Mouse (Mus musculus) kidney, adult 2 months (tissue): Measurements from ENCODE around the gene Ssh1. TPM values are rescaled to one million over a fixed set of nuclear protein-coding genes. Genes with fewer than 3 reads are reported as not detected.

Experiments
- DNase-seq: peaks from one replicate; pipeline ENCODE4 v3.0.0; 2021
- H3K27ac ChIP-seq: fragments of 200-500 bp; 2 replicates; pipeline ENCODE4 v1.5.1; 2012; ENCODE audit warnings: low read depth, low read length, control low read depth, inconsistent platforms; ENCODE audit not compliant: insufficient read depth
- H3K27me3 ChIP-seq: fragments of 200-500 bp; replicated peaks from 2 replicates; pipeline ENCODE4 v1.6.1; 2012; ENCODE audit warnings: mild to moderate bottlenecking, moderate library complexity, low read length, inconsistent platforms; ENCODE audit not compliant: control insufficient read depth, insufficient read depth
- H3K36me3 ChIP-seq: fragments of 200-500 bp; 2 replicates; pipeline ENCODE4 v1.6.1; 2012; ENCODE audit warnings: mild to moderate bottlenecking, moderate library complexity, low read length, inconsistent platforms; ENCODE audit not compliant: control insufficient read depth, insufficient read depth
- H3K4me1 ChIP-seq: fragments of 200-500 bp; 2 replicates; pipeline ENCODE4 v1.6.1; 2011; ENCODE audit warnings: low read length; ENCODE audit not compliant: control insufficient read depth, insufficient read depth
- H3K4me3 ChIP-seq: fragments of 200-500 bp; 2 replicates; pipeline ENCODE4 v1.5.1; 2011; ENCODE audit warnings: mild to moderate bottlenecking, low read depth, low read length, control low read depth; ENCODE audit not compliant: insufficient read depth
- CTCF ChIP-seq: fragments of 200-500 bp; conservative IDR thresholded peaks from 2 replicates; pipeline ENCODE4 v1.5.1; 2011; ENCODE audit warnings: low read depth, mild to moderate bottlenecking, control low read depth, low read length, moderate library complexity, mixed read lengths; ENCODE audit not compliant: insufficient read depth, insufficient read length
- POLR2A ChIP-seq: fragments of 200-500 bp; IDR thresholded peaks from one replicate; pipeline ENCODE4 v1.6.1; 2011; ENCODE audit warnings: low read depth, low read length, control low read depth
- WGBS: fragments of 180-500 bp; shearing (Covaris S2); methylation state at CpG from one replicate; pipeline ENCODE4 v1.1.7; 2018; 5-methylcytosine and 5-hydroxymethylcytosine counted together
- polyA plus RNA-seq: library from polyadenylated mRNA; depleted of rRNA; stranded (reverse); fragments of >200 nt; gene quantifications from 2 replicates; pipeline ENCODE4 v1.2.3, GENCODE M21; 2012

The Ssh1 gene
- polyA plus RNA-seq, 1 experiment = 11.3 TPM

- Histone ChIP-seq H3K27me3 (no peaks in the 10 kb centered on the region), H3K4me3 (no peak overlapping the region), H3K27ac (no peak overlapping the region), H3K36me3 (no peaks in the 10 kb centered on the region), H3K4me1 (peaks cover 4% of the 10 kb centered on the region; the same call in 1 of the 2 replicates)
- TF ChIP-seq CTCF = no peak
- TF ChIP-seq POLR2A = no peak
- 38% methylated on average over 2 of the region's 2 CpGs for WGBS
- peak; percentile 63 for DNase-seq
These were observed 2.8 kb upstream of the Ssh1 start for GRCm38 (mm10) chr5:113996458-113996857.

DNA sequence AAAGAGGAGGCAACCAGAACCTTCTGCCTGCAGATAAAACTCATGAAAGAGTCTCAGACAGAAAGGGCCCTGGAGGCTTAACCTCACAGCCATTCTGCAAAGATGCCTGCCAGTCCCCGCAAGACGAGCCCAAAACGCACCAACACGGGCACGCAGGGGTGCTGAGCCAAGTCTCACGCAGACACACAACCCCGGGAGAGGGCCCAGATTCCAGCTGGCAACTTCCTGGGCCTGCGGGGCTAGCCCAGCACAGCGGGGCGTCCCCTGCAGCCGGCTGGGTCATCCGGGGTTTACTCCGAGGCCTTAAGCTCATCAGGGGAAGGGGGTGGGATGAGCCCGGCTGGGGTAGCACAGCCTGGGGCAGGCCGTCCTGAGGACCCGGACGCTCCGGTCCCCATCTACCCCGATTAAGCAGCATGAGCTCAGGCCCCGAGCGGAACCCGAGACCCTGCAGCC is 635 bp downstream of the Ssh1 start:
- Histone ChIP-seq H3K27ac (peak overlapping the region; percentile 80), H3K36me3 (no peaks in the 10 kb centered on the region), H3K4me3 (peak overlapping the region; percentile 88), H3K27me3 (no peaks in the 10 kb centered on the region), H3K4me1 (peaks cover 11% of the 10 kb centered on the region; the same call in 1 of the 2 replicates)
- TF ChIP-seq POLR2A (no peak), CTCF (no peak)
- DNase-seq = peak; percentile 56
- WGBS = under 1% methylated on average over 22 of the region's 22 CpGs

DNA sequence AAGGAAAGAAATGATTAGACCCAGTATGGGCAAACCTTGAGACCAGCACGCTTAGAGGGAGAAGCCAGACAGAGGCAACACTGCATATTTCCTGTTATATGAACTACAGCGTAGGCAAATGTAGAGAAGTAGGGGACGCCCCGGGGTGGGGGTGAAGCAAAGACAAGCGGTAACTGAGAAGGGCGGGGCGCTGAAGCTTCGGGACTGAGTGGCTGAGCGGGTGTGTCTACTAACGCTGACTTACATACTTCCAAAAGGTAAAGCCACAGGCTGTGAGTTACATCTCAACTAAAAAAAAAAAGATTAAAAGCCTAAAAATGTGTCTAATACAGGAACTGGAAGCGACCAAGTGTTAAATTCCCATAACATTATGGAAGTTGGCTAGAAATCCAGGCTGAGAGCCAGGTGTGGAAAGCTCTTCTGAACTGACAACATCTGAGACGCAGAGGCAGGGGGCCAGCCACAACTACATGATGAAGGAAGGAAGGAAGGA is 1.3 kb downstream of the Ssh1 start:
- peak overlapping the region; percentile 80 for H3K27ac ChIP-seq
- TF ChIP-seq POLR2A (no peak), CTCF (no peak)
- peak overlapping the region; percentile 88 for H3K4me3 ChIP-seq
- H3K27me3 ChIP-seq = no peaks in the 10 kb centered on the region
- peaks cover 13% of the 10 kb centered on the region; the same call in 1 of the 2 replicates for H3K4me1 ChIP-seq
- WGBS = 15% methylated on average over 12 of the region's 12 CpGs
- peak; percentile 47 for DNase-seq
- no peaks in the 10 kb centered on the region for H3K36me3 ChIP-seq

DNA sequence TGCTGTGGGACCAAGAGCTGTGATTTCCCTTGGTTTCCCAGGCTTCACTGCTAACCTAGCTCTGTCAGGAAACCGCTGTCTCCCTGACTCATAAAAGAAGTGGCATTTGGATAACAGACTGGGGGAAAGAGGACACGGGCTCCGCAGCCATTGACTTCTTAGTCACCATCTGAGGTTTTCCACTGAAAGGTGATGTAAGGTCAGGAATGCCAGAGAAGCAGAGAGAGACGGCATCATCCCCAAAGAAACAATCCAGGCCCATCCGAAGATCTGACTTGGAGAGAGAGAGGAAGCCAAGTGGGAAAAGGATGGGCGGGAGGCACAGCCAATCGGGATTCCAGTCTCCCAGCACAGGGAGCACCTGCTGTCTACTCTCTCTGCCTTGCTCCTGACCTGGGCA is 2.6 kb downstream of the Ssh1 start:
- H3K27ac ChIP-seq = no peak overlapping the region
- 54% methylated on average over 7 of the region's 7 CpGs for WGBS
- H3K36me3 ChIP-seq = no peaks in the 10 kb centered on the region
- H3K27me3 ChIP-seq = no peaks in the 10 kb centered on the region
- DNase-seq = no peak
- no peak overlapping the region for H3K4me3 ChIP-seq
- TF ChIP-seq CTCF (no peak), POLR2A (no peak)
- peaks cover 23% of the 10 kb centered on the region for H3K4me1 ChIP-seq

DNA sequence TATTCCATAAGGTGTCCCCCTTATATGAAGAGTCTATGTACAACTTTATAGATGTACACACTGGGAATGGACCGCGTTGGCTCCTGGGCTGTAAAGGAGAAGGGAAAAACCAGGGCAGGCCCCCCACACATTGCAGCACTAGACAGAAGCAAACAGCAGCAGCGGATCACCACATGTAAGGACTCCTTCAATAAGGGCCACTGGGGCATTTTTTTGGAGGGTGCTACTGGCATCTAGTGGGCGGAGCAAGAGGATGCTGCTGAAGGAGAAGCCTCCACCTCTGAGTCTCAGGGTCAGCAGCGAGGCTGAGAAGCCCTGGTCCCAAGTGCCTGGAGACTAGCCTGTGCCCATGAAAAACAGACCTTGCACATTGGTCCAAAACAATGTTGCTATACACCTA is 3.1 kb downstream of the Ssh1 start:
- 85% methylated on average over 5 of the region's 5 CpGs for WGBS

GRCm38 (mm10) chr5:113989437-113990024 is 4.2 kb downstream of the Ssh1 start:
- WGBS = 72% methylated on average over 20 of the region's 20 CpGs
- H3K27ac ChIP-seq = no peak overlapping the region

More for the DNA sequence above, 3.1 kb downstream of the Ssh1 start:
- no peaks in the 10 kb centered on the region for H3K36me3 ChIP-seq
- 0 out of 2 replicates have a peak, but pooled peaks have one; percentile 2 for TF ChIP-seq CTCF
- TF ChIP-seq POLR2A = no peak
- H3K27ac ChIP-seq = no peak overlapping the region
- no peak overlapping the region for H3K4me3 ChIP-seq
- no peaks in the 10 kb centered on the region for H3K27me3 ChIP-seq
- no peak for DNase-seq
- peaks cover 29% of the 10 kb centered on the region for H3K4me1 ChIP-seq

GRCm38 (mm10) chr5:113986182-113986961 is 7.3 kb downstream of the Ssh1 start:
- WGBS = 12% methylated on average over 9 of the region's 9 CpGs
- H3K4me3 ChIP-seq = no peak overlapping the region
- no peaks in the 10 kb centered on the region for H3K36me3 ChIP-seq
- TF ChIP-seq POLR2A (no peak), CTCF (peak; percentile 30; the same call in 1 of the 2 replicates)
- peak overlapping the region; percentile 44 for H3K27ac ChIP-seq
- peak; percentile 91 for DNase-seq
- H3K4me1 ChIP-seq = peaks cover 26% of the 10 kb centered on the region
- no peaks in the 10 kb centered on the region for H3K27me3 ChIP-seq

More at GRCm38 (mm10) chr5:113989437-113990024, 4.2 kb downstream of the Ssh1 start:
- H3K4me3 ChIP-seq = no peak overlapping the region
- no peaks in the 10 kb centered on the region for H3K27me3 ChIP-seq
- TF ChIP-seq CTCF (no peak), POLR2A (no peak)
- no peaks in the 10 kb centered on the region for H3K36me3 ChIP-seq
- peaks cover 30% of the 10 kb centered on the region for H3K4me1 ChIP-seq
- DNase-seq = no peak
